Mouse (Mus musculus): ENCODE measurements at regions not wholly inside any gene's neighbourhood (a gene's known extent, or its start where the extent isn't known, plus 50 kb on each side); places are given as distances from the start of the nearest gene placed in this dataset.
A peak's percentile ranks its signal among the peaks of the same experiment; 100 is the strongest.

GRCm38 (mm10) chr14:99614748-99615147 lies 316.3 kb downstream of the Klf5 start:
- no peak for DNase-seq (ENCODE audit: low read depth, low spot score)

DNA sequence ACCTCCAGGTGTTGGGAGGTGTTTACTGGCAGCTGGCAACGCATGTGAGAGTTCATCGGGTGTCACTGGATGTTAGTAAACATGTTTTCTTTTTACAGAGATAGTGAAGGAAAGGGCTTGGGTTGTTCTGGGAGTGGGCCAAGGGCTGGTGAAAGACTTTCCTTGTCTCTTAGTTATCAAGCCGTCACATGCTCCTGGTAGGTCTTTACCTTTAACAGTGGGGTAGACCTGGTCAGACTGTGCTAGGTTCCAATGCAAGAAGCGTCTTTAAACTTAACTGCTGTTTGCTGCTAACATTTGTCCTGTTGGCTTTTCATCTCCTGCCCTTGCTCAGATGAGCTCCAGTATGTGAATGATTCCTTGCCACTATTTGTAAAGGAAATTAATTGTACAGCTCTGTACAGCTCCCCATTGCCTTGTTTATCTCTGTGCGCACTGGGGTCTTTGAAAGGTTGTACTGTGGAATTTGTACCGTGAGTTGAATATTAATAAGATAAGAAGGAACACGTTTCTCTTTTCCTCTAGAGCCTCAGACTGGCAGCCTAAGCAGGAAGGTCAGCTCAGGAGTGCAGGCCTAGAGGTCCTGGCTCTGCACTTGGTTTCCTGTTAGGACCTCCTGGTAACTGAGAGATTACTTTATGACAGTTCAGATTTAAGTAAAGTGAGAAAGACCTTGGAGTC lies 318.3 kb downstream of the Klf5 start:
- no peak for DNase-seq (ENCODE audit: low read depth, low spot score)

DNA sequence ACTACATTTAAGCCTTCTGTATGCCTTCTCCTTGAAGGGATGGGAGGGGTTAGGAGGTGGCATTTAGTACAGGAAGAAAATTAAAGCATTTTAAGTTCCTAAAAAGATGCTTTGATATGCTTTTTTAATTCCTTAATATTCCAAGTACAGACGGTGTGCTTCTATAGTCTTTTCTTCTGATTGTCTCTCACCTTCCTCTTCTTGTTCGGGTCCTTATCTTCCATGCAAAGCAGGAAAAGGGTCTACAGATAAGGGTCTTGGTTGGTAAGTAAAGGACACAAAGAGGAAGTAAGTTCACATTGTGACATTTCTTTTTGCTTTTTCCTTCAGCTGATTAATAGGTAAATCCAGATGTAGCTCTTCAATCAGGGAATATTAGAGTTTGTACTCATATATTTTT lies 318.9 kb downstream of the Klf5 start:
- DNase-seq (ENCODE audit: low read depth, low spot score) = no peak

DNA sequence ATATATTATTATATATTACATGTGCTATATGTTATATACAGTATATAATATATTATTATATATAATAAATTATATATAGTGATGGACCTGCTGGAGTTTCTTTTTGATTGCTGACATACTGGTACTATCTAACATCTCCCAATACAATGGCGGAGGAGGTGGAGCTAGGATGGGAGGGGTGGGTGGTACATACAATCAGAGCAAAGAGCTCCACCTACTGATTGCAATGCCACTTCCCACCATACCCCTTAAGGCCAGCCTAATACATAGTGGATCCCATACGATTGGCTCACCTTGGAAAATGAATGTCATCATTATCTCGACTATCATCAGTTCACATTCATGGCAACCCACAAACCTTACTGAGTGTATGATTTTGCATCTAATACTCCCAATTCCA lies 323.0 kb downstream of the Klf5 start:
- DNase-seq (ENCODE audit: low read depth, low spot score) = no peak

DNA sequence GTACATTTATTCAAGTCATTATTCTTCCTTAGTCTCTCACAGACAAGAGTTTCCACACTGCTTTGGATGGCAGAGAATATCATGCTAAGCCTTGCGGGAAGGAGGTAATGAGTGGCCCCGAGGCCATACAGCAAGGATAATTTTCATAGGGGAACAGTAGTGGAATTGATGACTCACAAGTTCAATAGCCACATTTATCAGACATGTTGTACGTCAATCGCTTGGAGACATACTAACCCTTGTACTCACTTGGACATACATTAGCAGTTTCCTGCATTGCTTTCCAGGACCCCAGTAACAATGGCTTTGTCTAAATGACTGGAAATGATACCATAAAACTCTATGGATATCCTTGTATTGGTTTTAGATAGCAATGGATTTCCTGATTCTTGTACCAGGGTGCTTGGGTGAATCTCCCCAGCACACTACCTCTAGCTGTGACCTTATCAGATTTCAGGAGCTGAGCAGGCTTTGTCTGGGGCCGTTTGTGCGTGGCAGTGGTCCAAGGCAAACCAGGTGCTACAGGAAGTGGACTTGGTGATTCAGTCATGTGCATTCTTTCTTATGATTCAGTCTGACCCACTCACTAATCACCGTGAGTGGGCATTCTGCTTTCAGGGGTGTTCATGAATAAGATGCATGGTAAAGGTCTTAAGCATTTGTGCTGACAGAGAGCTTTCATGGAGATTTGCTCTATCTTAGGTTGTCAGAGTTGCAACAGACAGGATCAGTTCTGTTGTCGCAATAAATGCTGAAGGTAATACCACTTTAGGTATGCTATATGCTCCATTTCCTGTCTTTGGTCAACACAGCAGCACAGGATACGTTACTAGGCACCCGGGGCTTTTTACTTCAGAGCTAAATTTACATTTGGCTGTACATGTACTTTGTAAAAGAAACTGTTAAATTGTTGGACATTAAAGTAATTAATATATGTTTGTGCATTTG lies 326.2 kb downstream of the Klf5 start:
- no peak for DNase-seq (ENCODE audit: low read depth, low spot score)

- no peak for DNase-seq (ENCODE audit: low read depth, low spot score)
These were observed 329.1 kb downstream of the Klf5 start for GRCm38 (mm10) chr14:99627615-99628014.

DNA sequence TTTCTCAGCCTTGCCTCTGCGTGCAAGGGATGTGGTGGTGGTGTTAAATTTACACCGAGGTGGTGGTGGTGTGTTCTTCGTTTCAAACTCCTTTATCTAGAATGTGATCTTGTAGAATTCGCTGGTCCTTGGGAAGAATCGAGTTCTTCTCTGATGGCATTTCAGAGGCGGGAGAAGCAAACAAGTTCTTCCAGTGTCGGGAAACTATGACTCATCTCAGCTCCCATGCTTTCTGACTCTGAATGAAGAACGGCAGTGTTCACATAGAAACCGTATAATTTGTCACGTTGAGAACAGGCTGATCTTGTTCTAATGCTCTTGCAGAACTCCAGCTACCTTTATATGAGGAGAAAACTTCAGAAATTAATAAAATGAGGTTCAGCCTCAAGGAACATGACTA lies 332.6 kb downstream of the Klf5 start:
- peak; percentile 93 for DNase-seq (ENCODE audit: low read depth, low spot score)

DNA sequence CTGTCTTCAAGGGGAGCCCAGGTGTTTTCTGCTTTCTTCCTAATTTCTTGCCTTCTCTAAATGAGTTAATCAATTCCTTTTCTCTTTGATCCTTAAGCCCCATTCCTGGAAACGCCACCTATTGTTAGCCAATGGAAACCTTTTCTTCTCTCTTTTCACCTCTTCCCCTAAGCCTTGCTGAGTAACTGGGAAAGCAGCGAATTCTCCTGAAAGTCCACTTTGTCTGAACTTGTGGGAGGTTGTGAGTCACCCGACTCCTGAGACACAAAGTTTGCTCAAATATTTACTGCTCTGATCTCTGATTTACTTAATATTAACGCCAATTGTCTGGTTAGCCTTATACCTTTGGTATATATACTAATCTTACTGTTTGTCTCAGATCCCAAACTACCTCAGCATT lies 334.0 kb downstream of the Klf5 start:
- no peak for DNase-seq (ENCODE audit: low read depth, low spot score)

- DNase-seq (ENCODE audit: low read depth, low spot score) = no peak
These were observed 337.2 kb downstream of the Klf5 start for GRCm38 (mm10) chr14:99635556-99636150.

GRCm38 (mm10) chr14:99641475-99642453 lies 343.3 kb downstream of the Klf5 start:
- DNase-seq (ENCODE audit: low read depth, low spot score) = peak; percentile 65

GRCm38 (mm10) chr14:99646323-99646722 lies 347.8 kb downstream of the Klf5 start:
- no peak for DNase-seq (ENCODE audit: low read depth, low spot score)

- DNase-seq (ENCODE audit: low read depth, low spot score) = no peak
These were observed 375.9 kb downstream of the Klf5 start for GRCm38 (mm10) chr14:99674399-99674798.

- DNase-seq (ENCODE audit: low read depth, low spot score) = peak; percentile 31
These were observed 388.7 kb downstream of the Klf5 start for GRCm38 (mm10) chr14:99687062-99687806.

GRCm38 (mm10) chr14:99688415-99688814 lies 389.9 kb downstream of the Klf5 start:
- DNase-seq (ENCODE audit: low read depth, low spot score) = peak; percentile 55

GRCm38 (mm10) chr14:99696301-99696700 lies 397.8 kb downstream of the Klf5 start:
- no peak for DNase-seq (ENCODE audit: low read depth, low spot score)

GRCm38 (mm10) chr14:99699545-99699944 lies 401.1 kb downstream of the Klf5 start:
- DNase-seq (ENCODE audit: low read depth, low spot score) = no peak

DNA sequence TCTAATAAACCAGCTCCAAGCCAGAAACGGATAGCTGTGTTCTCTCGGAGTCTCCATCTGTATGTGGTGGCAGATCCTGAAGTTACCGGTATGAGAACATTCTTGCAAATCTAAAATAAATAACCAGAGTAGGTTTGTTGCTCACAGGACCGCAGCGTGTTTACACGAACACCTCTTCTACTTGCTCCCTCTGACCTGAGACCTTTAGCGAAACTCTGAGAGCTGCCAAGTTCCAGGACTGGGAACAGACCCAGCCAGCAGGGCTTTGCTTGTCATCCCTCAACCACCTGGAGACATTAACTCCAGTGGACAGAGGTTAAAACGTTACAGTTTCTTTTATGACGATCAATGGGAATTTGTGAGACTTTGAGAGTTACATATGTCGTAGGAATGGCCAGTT lies 407.5 kb downstream of the Klf5 start:
- no peak for DNase-seq (ENCODE audit: low read depth, low spot score)

GRCm38 (mm10) chr14:99708066-99708465 lies 409.6 kb downstream of the Klf5 start:
- DNase-seq (ENCODE audit: low read depth, low spot score) = no peak

- no peak for DNase-seq (ENCODE audit: low read depth, low spot score)
These were observed 411.3 kb downstream of the Klf5 start for GRCm38 (mm10) chr14:99709764-99710163.

DNA sequence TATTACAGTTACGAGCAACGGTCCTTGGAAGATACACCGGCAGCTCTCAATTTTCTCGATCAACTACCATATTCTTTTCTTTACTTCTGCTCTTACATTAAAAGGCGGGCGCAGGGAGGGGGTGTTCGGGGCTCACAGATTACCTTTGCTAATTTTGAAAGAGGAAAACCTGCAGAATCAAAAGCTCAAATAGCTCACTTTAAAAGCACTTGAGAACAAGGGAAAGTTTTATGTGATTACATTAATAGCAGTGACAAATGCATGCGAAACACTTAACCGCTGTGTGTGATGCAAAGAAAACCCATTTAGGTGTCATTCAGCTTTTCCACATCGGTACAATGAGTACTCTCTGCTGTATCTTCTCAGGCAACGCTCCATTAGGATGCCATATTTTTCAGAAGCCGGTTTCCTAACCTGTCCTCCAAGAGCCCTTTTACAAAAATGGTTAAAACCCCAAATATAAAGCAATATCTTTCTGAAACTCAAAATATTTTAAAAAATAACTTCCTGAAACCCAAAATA lies 412.2 kb downstream of the Klf5 start:
- peak; percentile 25 for DNase-seq (ENCODE audit: low read depth, low spot score)
